Mouse (Mus musculus) MN1 (cell line): ENCODE results near the gene Ndufa11.

ENCODE experiments used
- DNase-seq: peaks from one replicate; pipeline ENCODE4 v3.0.0-alpha.2; 2016; ENCODE audit warnings: low spot score

Ndufa11 gene

DNA sequence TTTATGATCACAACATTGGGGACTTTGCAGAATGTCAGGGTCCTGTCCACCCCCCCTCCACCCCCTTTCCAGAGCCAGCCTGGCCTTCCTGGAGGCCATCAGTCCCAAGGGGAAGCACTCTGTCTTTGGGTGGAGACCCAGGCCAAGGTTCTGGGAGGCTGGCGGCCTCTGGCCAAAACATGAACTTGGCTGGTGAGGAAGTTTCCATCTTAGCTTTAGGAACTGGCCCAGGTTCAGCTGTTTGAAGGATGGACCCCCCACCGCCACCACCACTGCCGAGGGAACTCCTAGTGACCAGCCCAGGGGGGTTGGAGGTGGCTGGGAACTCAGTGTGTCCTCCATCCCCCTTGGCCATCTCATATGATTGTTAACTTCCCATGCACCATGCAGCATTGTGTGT lies 43.5 kb downstream of the Ndufa11 start:
- no peak for DNase-seq

DNA sequence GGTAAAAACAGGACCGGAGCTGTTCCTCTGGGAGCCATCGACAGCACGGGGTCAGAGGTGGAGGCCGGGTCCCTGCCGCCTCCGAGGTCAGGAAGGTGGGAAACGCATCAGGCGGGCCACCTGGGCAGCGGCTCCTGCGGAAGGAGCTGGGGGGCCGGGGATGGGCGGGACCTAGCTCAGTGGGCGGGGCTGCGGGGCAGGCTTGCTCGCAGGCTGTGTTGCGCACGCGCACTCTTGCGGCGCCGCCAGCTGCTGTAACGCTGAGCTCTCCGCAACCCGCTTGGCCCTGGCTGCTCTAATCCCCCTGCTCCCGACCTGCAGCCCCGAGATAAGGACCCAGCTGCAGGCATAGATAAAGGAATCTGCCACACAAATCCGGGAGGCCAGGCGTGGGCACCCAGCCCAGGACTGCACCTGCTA lies 44.4 kb downstream of the Ndufa11 start:
- DNase-seq, result peak; percentile 94

DNA sequence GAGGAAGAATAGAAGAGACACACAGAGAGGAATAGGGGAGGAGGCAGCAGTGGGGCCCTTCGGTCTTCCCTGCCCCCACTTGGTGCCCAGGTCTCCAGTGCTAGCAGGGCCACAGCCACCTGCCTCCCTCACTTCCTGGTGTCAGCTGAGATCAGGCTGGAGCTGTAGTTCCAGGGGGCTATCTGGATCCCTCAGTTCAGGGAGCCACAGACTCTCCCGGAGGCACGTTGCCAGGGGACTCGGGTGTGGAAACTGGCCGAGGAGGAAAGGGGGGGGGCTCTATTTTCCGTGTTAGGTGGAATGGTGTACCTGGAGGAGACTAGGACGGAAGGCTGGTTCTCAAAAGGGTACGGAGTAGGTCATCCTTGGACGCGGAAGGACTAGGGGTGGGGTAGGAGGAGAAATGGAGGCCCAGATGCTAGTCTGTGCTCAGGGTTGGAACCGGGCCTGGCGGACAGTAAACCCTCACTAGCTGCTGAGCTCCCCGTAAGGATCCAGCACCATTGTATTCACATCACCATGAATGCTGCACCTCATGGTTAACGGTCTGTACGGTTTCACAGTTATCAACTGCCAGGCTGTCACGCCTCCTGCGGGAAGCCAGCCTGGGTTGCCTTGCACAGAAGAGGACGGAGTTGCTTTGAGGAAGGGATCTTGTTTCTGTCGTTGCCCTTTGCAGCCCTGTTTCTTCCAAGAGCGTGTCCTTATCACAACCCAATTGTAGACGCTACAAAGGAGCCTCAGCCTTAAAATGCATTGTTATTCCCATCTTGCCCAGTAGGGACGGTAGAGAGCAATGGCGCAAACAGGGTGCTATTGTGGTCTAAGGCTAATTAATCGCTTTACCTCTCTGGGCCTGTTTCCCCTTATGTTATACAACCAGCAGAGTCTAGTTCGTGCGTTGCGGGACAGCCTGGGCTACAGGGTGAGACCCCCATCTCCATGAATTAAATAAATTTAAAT lies 45.5 kb downstream of the Ndufa11 start:
- DNase-seq, result peak; percentile 46

DNA sequence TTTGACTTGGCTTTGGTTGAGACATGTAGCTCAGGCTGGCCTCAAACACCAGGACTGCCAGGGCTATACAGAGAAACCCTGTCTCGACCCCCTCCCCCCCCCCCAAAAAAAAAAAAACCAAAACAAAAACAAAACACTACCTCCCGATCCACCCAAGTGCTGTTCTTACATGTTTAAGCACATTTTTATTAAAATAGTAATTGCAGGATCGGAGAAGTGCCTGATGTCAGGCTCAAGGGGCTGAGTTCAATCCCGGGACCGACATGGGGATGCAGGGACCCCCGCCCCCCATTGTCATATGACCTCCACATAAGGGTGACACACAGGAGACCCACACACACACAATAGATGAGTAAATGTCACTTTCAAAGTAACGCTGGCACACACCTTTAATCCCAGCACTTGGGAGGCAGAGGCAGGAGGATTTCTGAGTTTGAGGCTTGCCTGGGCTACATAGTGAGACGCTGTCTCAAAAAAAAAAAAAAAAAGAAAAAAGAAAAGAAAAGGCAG lies 46.2 kb downstream of the Ndufa11 start:
- DNase-seq, result no peak

- peak; percentile 95 for DNase-seq
These were observed 47.1 kb downstream of the Ndufa11 start, which contains the start of gene Dus3l for GRCm38 (mm10) chr17:56764474-56765354. TSS of gene Dus3l (plus strand) at chr17:56764757.

- DNase-seq, result no peak
These were observed 47.9 kb downstream of the Ndufa11 start for GRCm38 (mm10) chr17:56765431-56765830.

GRCm38 (mm10) chr17:56766631-56767405 lies 49.3 kb downstream of the Ndufa11 start:
- no peak for DNase-seq

- no peak for DNase-seq
These were observed 50.1 kb downstream of the Ndufa11 start for GRCm38 (mm10) chr17:56767531-56768135.

- no peak for DNase-seq
These were observed 51.4 kb downstream of the Ndufa11 start for GRCm38 (mm10) chr17:56768941-56769340.

GRCm38 (mm10) chr17:56769950-56770349 lies 52.4 kb downstream of the Ndufa11 start, which contains the start of gene Prr22:
TSS of gene Prr22 (plus strand) at chr17:56770250.
- DNase-seq, result no peak
